Mouse (Mus musculus) fat pad, adult 2 months (tissue): ENCODE measurements at regions not wholly inside any gene's neighbourhood (a gene's known extent, or its start where the extent isn't known, plus 50 kb on each side); places are given as distances from the start of the nearest gene placed in this dataset.

Source experiments
- DNase-seq: peaks from one replicate; pipeline ENCODE4 v3.0.0-alpha.2; 2011; ENCODE audit warnings: low read depth, low spot score; ENCODE audit errors: extremely low read depth

GRCm38 (mm10) chr13:107880551-107880950 lies 163.7 kb upstream of the Smim15 start:
- no peak for DNase-seq

GRCm38 (mm10) chr13:107879535-107879934 lies 164.7 kb upstream of the Smim15 start:
- DNase-seq: no peak

GRCm38 (mm10) chr13:107878980-107879379 lies 165.3 kb upstream of the Smim15 start:
- no peak for DNase-seq

GRCm38 (mm10) chr13:107873244-107873667 lies 171.0 kb upstream of the Smim15 start:
- no peak for DNase-seq

- DNase-seq: no peak
Observed at GRCm38 (mm10) chr13:107872574-107872973, 171.7 kb upstream of the Smim15 start.

- DNase-seq: no peak
Observed at GRCm38 (mm10) chr13:107872137-107872536, 172.1 kb upstream of the Smim15 start.

GRCm38 (mm10) chr13:107868906-107869305 lies 175.3 kb upstream of the Smim15 start:
- DNase-seq: no peak

- no peak for DNase-seq
Observed at GRCm38 (mm10) chr13:107866825-107867224, 177.4 kb upstream of the Smim15 start.

- no peak for DNase-seq
Observed at GRCm38 (mm10) chr13:107862793-107863654, 181.2 kb upstream of the Smim15 start.

- DNase-seq: no peak
Observed at GRCm38 (mm10) chr13:107861384-107862134, 182.7 kb upstream of the Smim15 start.

- no peak for DNase-seq
Observed at GRCm38 (mm10) chr13:107857043-107857755, 187.0 kb upstream of the Smim15 start.

- DNase-seq: no peak
Observed at GRCm38 (mm10) chr13:107850907-107851560, 193.2 kb upstream of the Smim15 start.

GRCm38 (mm10) chr13:107848871-107849270 lies 195.4 kb upstream of the Smim15 start:
- DNase-seq: no peak

- no peak for DNase-seq
Observed at GRCm38 (mm10) chr13:107847179-107848012, 196.8 kb upstream of the Smim15 start.

GRCm38 (mm10) chr13:107846621-107847178 lies 197.5 kb upstream of the Smim15 start:
- DNase-seq: no peak

GRCm38 (mm10) chr13:107845838-107846237 lies 198.4 kb upstream of the Smim15 start:
- DNase-seq: no peak

- no peak for DNase-seq
Observed at GRCm38 (mm10) chr13:107844085-107844484, 200.2 kb upstream of the Smim15 start.

GRCm38 (mm10) chr13:107838126-107838715 lies 206.0 kb upstream of the Smim15 start:
- no peak for DNase-seq

GRCm38 (mm10) chr13:107837206-107837952 lies 206.9 kb upstream of the Smim15 start:
- no peak for DNase-seq
